Mouse (Mus musculus): Measurements from ENCODE around the gene Plekhh3. TPM values are rescaled to one million over a fixed set of nuclear protein-coding genes. Genes with fewer than 3 reads are reported as not detected.
"Not testable (repeated sequence)": the region's sequence is repeated elsewhere in the genome, so short reads cannot be mapped to it uniquely, and the experiment has no call there.

Gene Plekhh3
- polyA plus RNA-seq, 1 experiment: 0.15 TPM

- Histone ChIP-seq H3K27me3 (ENCODE audit: control insufficient read depth) (peaks cover 49% of the 10 kb centered on the region), H3K4me1 (ENCODE audit: control insufficient read depth) (peaks cover 5% of the 10 kb centered on the region), H3K36me3 (ENCODE audit: control insufficient read depth) (no peaks in the 10 kb centered on the region), H3K9me3 (ENCODE audit: control insufficient read depth, low read length) (no peaks in the 10 kb centered on the region), H3K4me3 (replicated peaks) (no peak overlapping the region)
- no peak for TF ChIP-seq TAL1 (IDR thresholded peaks at IDR 0.05; ENCODE audit: low read length)
- TF ChIP-seq GATA1 (IDR thresholded peaks at IDR 0.05; ENCODE audit: low read length): no peak
These were observed 34.2 kb downstream of the Plekhh3 start for GRCm38 (mm10) chr11:101137000-101137399.

- H3K4me3 ChIP-seq (replicated peaks): no peak overlapping the region
- H3K4me1 ChIP-seq (ENCODE audit: control insufficient read depth): peaks cover 22% of the 10 kb centered on the region
- peaks cover 2% of the 10 kb centered on the region for H3K9me3 ChIP-seq (ENCODE audit: control insufficient read depth, low read length)
- H3K36me3 ChIP-seq (ENCODE audit: control insufficient read depth): no peaks in the 10 kb centered on the region
- peaks cover 25% of the 10 kb centered on the region for H3K27me3 ChIP-seq (ENCODE audit: control insufficient read depth)
- TF ChIP-seq TAL1 (IDR thresholded peaks at IDR 0.05; ENCODE audit: low read length): no peak
- no peak for TF ChIP-seq GATA1 (IDR thresholded peaks at IDR 0.05; ENCODE audit: low read length)
These were observed 36.8 kb downstream of the Plekhh3 start for GRCm38 (mm10) chr11:101134217-101134865.

- Histone ChIP-seq H3K4me1 (ENCODE audit: control insufficient read depth) (peaks cover 19% of the 10 kb centered on the region), H3K4me3 (replicated peaks) (no peak overlapping the region)
- TF ChIP-seq GATA1 (IDR thresholded peaks at IDR 0.05; ENCODE audit: low read length) (no peak), TAL1 (IDR thresholded peaks at IDR 0.05; ENCODE audit: low read length) (no peak)
These were observed 38.1 kb downstream of the Plekhh3 start for GRCm38 (mm10) chr11:101133037-101133436.

GRCm38 (mm10) chr11:101131701-101132100 lies 39.5 kb downstream of the Plekhh3 start:
- no peak for TF ChIP-seq TAL1 (IDR thresholded peaks at IDR 0.05; ENCODE audit: low read length)
- TF ChIP-seq GATA1 (IDR thresholded peaks at IDR 0.05; ENCODE audit: low read length): no peak
- Histone ChIP-seq H3K4me1 (ENCODE audit: control insufficient read depth) (peaks cover 19% of the 10 kb centered on the region), H3K9me3 (ENCODE audit: control insufficient read depth, low read length) (peaks cover 5% of the 10 kb centered on the region), H3K27me3 (ENCODE audit: control insufficient read depth) (peaks cover 9% of the 10 kb centered on the region), H3K36me3 (ENCODE audit: control insufficient read depth) (peaks cover 7% of the 10 kb centered on the region), H3K4me3 (replicated peaks) (no peak overlapping the region)

More at GRCm38 (mm10) chr11:101133037-101133436, 38.1 kb downstream of the Plekhh3 start:
- no peaks in the 10 kb centered on the region for H3K36me3 ChIP-seq (ENCODE audit: control insufficient read depth)
- H3K27me3 ChIP-seq (ENCODE audit: control insufficient read depth): peaks cover 17% of the 10 kb centered on the region
- peaks cover 2% of the 10 kb centered on the region for H3K9me3 ChIP-seq (ENCODE audit: control insufficient read depth, low read length)

GRCm38 (mm10) chr11:101131187-101131586 lies 40.0 kb downstream of the Plekhh3 start:
- Histone ChIP-seq H3K27me3 (ENCODE audit: control insufficient read depth) (peaks cover 9% of the 10 kb centered on the region), H3K4me3 (replicated peaks) (no peak overlapping the region), H3K9me3 (ENCODE audit: control insufficient read depth, low read length) (peaks cover 8% of the 10 kb centered on the region), H3K4me1 (ENCODE audit: control insufficient read depth) (peaks cover 19% of the 10 kb centered on the region), H3K36me3 (ENCODE audit: control insufficient read depth) (peaks cover 12% of the 10 kb centered on the region)
- TF ChIP-seq GATA1 (IDR thresholded peaks at IDR 0.05; ENCODE audit: low read length) (no peak), TAL1 (IDR thresholded peaks at IDR 0.05; ENCODE audit: low read length) (0 out of 3 replicates have a peak, but pooled peaks have one; percentile 18)

- peaks cover 22% of the 10 kb centered on the region for H3K36me3 ChIP-seq (ENCODE audit: control insufficient read depth)
- no peak overlapping the region for H3K4me3 ChIP-seq (replicated peaks)
- TF ChIP-seq GATA1 (IDR thresholded peaks at IDR 0.05; ENCODE audit: low read length) (no peak), TAL1 (IDR thresholded peaks at IDR 0.05; ENCODE audit: low read length) (no peak)
- H3K4me1 ChIP-seq (ENCODE audit: control insufficient read depth): peaks cover 19% of the 10 kb centered on the region
- peaks cover 8% of the 10 kb centered on the region for H3K9me3 ChIP-seq (ENCODE audit: control insufficient read depth, low read length)
- H3K27me3 ChIP-seq (ENCODE audit: control insufficient read depth): peaks cover 9% of the 10 kb centered on the region
These were observed 40.9 kb downstream of the Plekhh3 start for GRCm38 (mm10) chr11:101130056-101130756.

GRCm38 (mm10) chr11:101128996-101129577 lies 42.1 kb downstream of the Plekhh3 start:
- peaks cover 8% of the 10 kb centered on the region for H3K9me3 ChIP-seq (ENCODE audit: control insufficient read depth, low read length)
- no peak overlapping the region for H3K4me3 ChIP-seq (replicated peaks)
- peaks cover 33% of the 10 kb centered on the region for H3K36me3 ChIP-seq (ENCODE audit: control insufficient read depth)
- peaks cover 19% of the 10 kb centered on the region for H3K4me1 ChIP-seq (ENCODE audit: control insufficient read depth)
- H3K27me3 ChIP-seq (ENCODE audit: control insufficient read depth): peaks cover 6% of the 10 kb centered on the region
- TF ChIP-seq GATA1 (IDR thresholded peaks at IDR 0.05; ENCODE audit: low read length) (no peak), TAL1 (IDR thresholded peaks at IDR 0.05; ENCODE audit: low read length) (no peak)

GRCm38 (mm10) chr11:101127075-101127474 lies 44.1 kb downstream of the Plekhh3 start:
- peaks cover 53% of the 10 kb centered on the region for H3K36me3 ChIP-seq (ENCODE audit: control insufficient read depth)
- H3K4me1 ChIP-seq (ENCODE audit: control insufficient read depth): peaks cover 24% of the 10 kb centered on the region
- TF ChIP-seq TAL1 (IDR thresholded peaks at IDR 0.05; ENCODE audit: low read length): no peak
- TF ChIP-seq GATA1 (IDR thresholded peaks at IDR 0.05; ENCODE audit: low read length): no peak
- H3K9me3 ChIP-seq (ENCODE audit: control insufficient read depth, low read length): peaks cover 8% of the 10 kb centered on the region
- H3K27me3 ChIP-seq (ENCODE audit: control insufficient read depth): peaks cover 6% of the 10 kb centered on the region
- H3K4me3 ChIP-seq (replicated peaks): no peak overlapping the region

- Histone ChIP-seq H3K36me3 (ENCODE audit: control insufficient read depth) (peaks cover 63% of the 10 kb centered on the region), H3K4me1 (ENCODE audit: control insufficient read depth) (peaks cover 27% of the 10 kb centered on the region)
- not testable (repeated sequence) for H3K27me3 ChIP-seq (ENCODE audit: control insufficient read depth); H3K4me3 ChIP-seq (replicated peaks); H3K9me3 ChIP-seq (ENCODE audit: control insufficient read depth, low read length)
These were observed 46.1 kb downstream of the Plekhh3 start for GRCm38 (mm10) chr11:101125008-101125407.

GRCm38 (mm10) chr11:101124494-101124893 lies 46.7 kb downstream of the Plekhh3 start:
- H3K4me3 ChIP-seq (replicated peaks); H3K27me3 ChIP-seq (ENCODE audit: control insufficient read depth); H3K9me3 ChIP-seq (ENCODE audit: control insufficient read depth, low read length): not testable (repeated sequence)
- Histone ChIP-seq H3K4me1 (ENCODE audit: control insufficient read depth) (peaks cover 26% of the 10 kb centered on the region), H3K36me3 (ENCODE audit: control insufficient read depth) (peaks cover 63% of the 10 kb centered on the region)
